Mouse (Mus musculus) right cerebral cortex, postnatal 10 days (tissue): ENCODE measurements around the gene Lrcol1.

Source experiments
- DNase-seq, 2 experiments: peaks; one replicate each; pipeline ENCODE4 v3.0.0; 2021; ENCODE audit warnings: low spot score in 2 of 2

Lrcol1 gene

GRCm38 (mm10) chr5:110344524-110344923 is at the start of gene Lrcol1:
Gene Lrcol1 (plus strand): TSS chr5:110344730.
- no peak for DNase-seq

GRCm38 (mm10) chr5:110296637-110297036 is 47.9 kb upstream of the Lrcol1 start:
- no peak for DNase-seq

- no peak for DNase-seq
Observed at GRCm38 (mm10) chr5:110300591-110300990, 43.9 kb upstream of the Lrcol1 start.

GRCm38 (mm10) chr5:110308861-110309260 is 35.7 kb upstream of the Lrcol1 start:
- no peak for DNase-seq

GRCm38 (mm10) chr5:110313127-110313526 is 31.4 kb upstream of the Lrcol1 start:
- DNase-seq, result no peak

- DNase-seq, result no peak
Observed at GRCm38 (mm10) chr5:110330508-110330907, 14.0 kb upstream of the Lrcol1 start.

GRCm38 (mm10) chr5:110338792-110339191 is 5.7 kb upstream of the Lrcol1 start:
- no peak for DNase-seq

GRCm38 (mm10) chr5:110342648-110343284 is 1.8 kb upstream of the Lrcol1 start, which contains the start of gene P2rx2:
Gene P2rx2 (minus strand): TSS chr5:110343212.
- DNase-seq, result peak in 1 of 2 experiments; percentile 35

GRCm38 (mm10) chr5:110345553-110345952 is 1.0 kb downstream of the Lrcol1 start:
- DNase-seq, result no peak

GRCm38 (mm10) chr5:110347006-110347405 is 2.5 kb downstream of the Lrcol1 start:
- DNase-seq, result no peak

GRCm38 (mm10) chr5:110354716-110355115 is 10.2 kb downstream of the Lrcol1 start:
- no peak for DNase-seq

- DNase-seq, result peak; percentile 76 to 89
Observed at GRCm38 (mm10) chr5:110357531-110358179, 13.1 kb downstream of the Lrcol1 start.

- DNase-seq, result no peak
Observed at GRCm38 (mm10) chr5:110361465-110361864, 16.9 kb downstream of the Lrcol1 start.

GRCm38 (mm10) chr5:110362813-110363178 is 18.3 kb downstream of the Lrcol1 start:
- DNase-seq, result no peak

GRCm38 (mm10) chr5:110363179-110363821 is 18.8 kb downstream of the Lrcol1 start:
- DNase-seq, result peak; percentile 84

- no peak for DNase-seq
Observed at GRCm38 (mm10) chr5:110363822-110364545, 19.5 kb downstream of the Lrcol1 start.

- peak; percentile 75 to 80 for DNase-seq
Observed at GRCm38 (mm10) chr5:110376802-110377433, 32.4 kb downstream of the Lrcol1 start.

GRCm38 (mm10) chr5:110378181-110378583 is 33.7 kb downstream of the Lrcol1 start:
- no peak for DNase-seq

- no peak for DNase-seq
Observed at GRCm38 (mm10) chr5:110379086-110379485, 34.6 kb downstream of the Lrcol1 start.

GRCm38 (mm10) chr5:110379823-110380222 is 35.3 kb downstream of the Lrcol1 start:
- no peak for DNase-seq

GRCm38 (mm10) chr5:110384491-110384890 is 40.0 kb downstream of the Lrcol1 start:
- DNase-seq, result no peak

- DNase-seq, result no peak
Observed at GRCm38 (mm10) chr5:110385263-110385662, 40.7 kb downstream of the Lrcol1 start.
